Mouse (Mus musculus): ENCODE data around the gene Dnajb3.

DNA sequence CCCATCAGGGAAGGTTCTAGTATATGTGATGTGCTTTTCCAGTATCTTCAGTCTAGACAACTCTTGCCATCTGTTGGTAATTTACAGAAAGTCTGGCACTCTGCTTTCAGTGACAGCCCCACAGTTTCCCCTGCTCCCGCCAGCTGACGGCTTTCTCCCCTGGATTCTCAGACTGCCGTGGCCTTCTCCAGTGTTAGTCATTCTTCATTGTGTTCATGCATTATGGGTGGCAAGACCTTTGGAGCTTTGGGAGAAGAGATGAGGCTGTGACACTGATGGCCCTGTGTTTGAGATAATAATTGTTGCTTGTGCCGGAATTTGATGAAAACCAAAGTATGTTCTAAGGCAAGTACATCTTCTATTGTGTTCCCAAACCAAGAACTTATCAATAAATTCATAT, 13.0 kb upstream of the Dnajb3 start:
- TF ChIP-seq POLR2A (IDR thresholded peaks at IDR 0.05; ENCODE audit: low read depth, low read length) (no peak), CTCF (IDR thresholded peaks at IDR 0.05; ENCODE audit: extremely low read depth, insufficient read depth, insufficient read length, insufficient replicate concordance) (no peak)

Data from spleen, adult 2 months (tissue).